Mouse (Mus musculus) hindbrain, postnatal 0 days (tissue): ENCODE results near the gene Poc1b. TPM values are rescaled to one million over a fixed set of nuclear protein-coding genes. Genes with fewer than 3 reads are reported as not detected.

Source experiments
- ATAC-seq: fragments of 200-750 bp; cut with Nextera tagmentation; 2 replicates; pipeline ENCODE4 v1.8.0; 2017; ENCODE audit warnings: mild to moderate bottlenecking, moderate TSS enrichment, moderate library complexity
- DNase-seq: peaks from one replicate; pipeline ENCODE4 v3.0.0-alpha.2; 2015; ENCODE audit warnings: low spot score
- H3K27ac ChIP-seq: fragments of 300-500 bp; sonication (generic); 2 replicates; pipeline ENCODE4 v1.5.1; 2014; ENCODE audit warnings: mild to moderate bottlenecking
- H3K27me3 ChIP-seq: fragments of 300-500 bp; sonication (generic); 2 replicates; pipeline ENCODE4 v1.6.1; 2014; ENCODE audit warnings: low read length, mixed read lengths; ENCODE audit not compliant: insufficient read depth
- H3K36me3 ChIP-seq: fragments of 300-500 bp; sonication (generic); 2 replicates; pipeline ENCODE4 v1.6.1; 2014; ENCODE audit warnings: low read length, mixed read lengths; ENCODE audit not compliant: insufficient read depth
- H3K4me1 ChIP-seq: fragments of 300-500 bp; sonication (generic); 2 replicates; pipeline ENCODE4 v1.6.1; 2014; ENCODE audit warnings: antibody characterized with exemption, low read length, mixed read lengths; ENCODE audit not compliant: insufficient read depth
- H3K4me2 ChIP-seq: fragments of 300-500 bp; sonication (generic); 2 replicates; pipeline ENCODE4 v1.6.1; 2014; ENCODE audit warnings: low read depth, mild to moderate bottlenecking, low read length, moderate library complexity, mixed read lengths
- H3K4me3 ChIP-seq: fragments of 300-500 bp; sonication (generic); 2 replicates; pipeline ENCODE4 v1.5.1; 2014; ENCODE audit warnings: low read length
- H3K9ac ChIP-seq: fragments of 300-500 bp; sonication (generic); replicated peaks from 2 replicates; pipeline ENCODE4 v1.6.1; 2014; ENCODE audit warnings: mild to moderate bottlenecking, low read length, moderate library complexity, mixed read lengths
- H3K9me3 ChIP-seq: fragments of 300-500 bp; sonication (generic); 2 replicates; pipeline ENCODE4 v1.6.1; 2016; ENCODE audit warnings: low read length, mixed read lengths
- CTCF ChIP-seq: IDR thresholded peaks from 2 replicates; pipeline ENCODE4 v1.5.1; 2016; ENCODE audit warnings: antibody characterized with exemption, control low read depth, low read depth
- WGBS: fragments of 180-500 bp; shearing (Covaris S2); extraction: QIAGEN DNeasy Blood & Tissue Kit; methylation state at CpG from one replicate; pipeline ENCODE4 v1.1.7; 2014; 5-methylcytosine and 5-hydroxymethylcytosine counted together
- polyA plus RNA-seq: library from polyadenylated mRNA; unstranded; fragments of >200 nt; fragmentation: Nextera tagmentation; extraction: Ambion mirVana; gene quantifications from 2 replicates; pipeline ENCODE4 v1.2.1, GENCODE M21; 2015
- total RNA-seq: library from RNA; depleted of rRNA; stranded (reverse); fragments of >200 nt; gene quantifications from 2 replicates; pipeline ENCODE4 v1.2.3, GENCODE M21; 2014; rRNA removed

Poc1b gene
- total RNA-seq (10.1 and 13.8 TPM in 2 replicates), polyA plus RNA-seq (9.7 and 11.0 TPM in 2 replicates)

DNA sequence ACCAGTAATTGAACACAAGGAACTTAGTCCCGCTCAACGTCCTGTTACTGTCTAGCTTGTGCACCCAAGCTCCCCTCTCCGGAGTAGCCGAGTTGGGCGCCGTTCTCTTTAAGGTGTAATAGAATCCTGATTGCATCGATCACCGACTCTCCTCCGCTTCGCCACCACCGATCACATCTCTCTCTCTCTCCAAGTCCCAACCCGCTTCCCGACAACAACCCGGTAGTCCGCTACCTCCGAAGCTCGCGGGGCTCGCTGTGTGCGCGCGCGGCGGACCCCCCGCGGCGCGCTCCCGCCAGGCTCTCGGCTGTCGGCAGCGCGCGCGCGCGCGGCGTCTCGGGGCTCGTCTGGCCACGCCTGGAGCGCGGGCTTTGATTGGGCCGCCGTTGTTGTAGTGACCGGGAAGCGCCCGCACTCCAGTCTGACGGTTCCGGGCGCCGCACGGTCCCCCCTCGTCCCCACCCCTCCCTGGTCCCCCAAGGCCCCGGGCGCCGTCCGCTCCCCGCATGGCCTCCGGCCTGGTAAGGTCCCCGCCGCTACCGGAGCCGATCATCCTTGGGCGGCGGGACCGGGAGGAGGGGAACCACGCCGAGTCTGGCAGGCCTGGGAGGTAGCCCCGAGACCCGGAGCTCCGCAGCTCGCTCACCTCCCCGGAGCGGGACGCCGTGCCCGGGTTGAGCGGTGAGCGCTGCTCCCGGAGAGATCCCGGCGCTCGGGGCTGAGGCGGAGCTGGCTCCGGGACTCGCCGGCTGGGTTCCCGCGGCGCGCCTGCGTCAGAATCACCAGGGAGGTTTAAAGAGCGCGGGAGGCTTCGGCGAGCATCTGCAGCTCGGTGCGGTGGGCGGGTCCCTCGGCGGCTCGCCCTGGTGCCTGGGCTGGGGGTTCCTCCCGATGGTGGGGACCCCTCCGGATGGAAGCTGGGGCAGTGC lies at the start of gene Poc1b:
TSS of gene Poc1b (plus strand) at position 334 of the 929 bp plus-strand sequence.
- peak within 1 kb of the TSS; percentile 92 for H3K9ac ChIP-seq
- no peak for TF ChIP-seq CTCF
- peak; percentile 96 for ATAC-seq
- peak; percentile 95 for DNase-seq
- peak within 1 kb of the TSS; percentile 90 for H3K27ac ChIP-seq
- H3K9me3 ChIP-seq: no peaks in the 10 kb centered on the region
- H3K27me3 ChIP-seq: no peaks in the 10 kb centered on the region
- H3K4me1 ChIP-seq: peaks cover 9% of the 10 kb centered on the region; the same call in 1 of the 2 replicates
- peak within 1 kb of the TSS; percentile 89 for H3K4me2 ChIP-seq
- H3K36me3 ChIP-seq: no peaks in the 10 kb centered on the region
- under 1% methylated on average over 99 of the region's 106 CpGs for WGBS
- peak within 1 kb of the TSS; percentile 99 for H3K4me3 ChIP-seq

DNA sequence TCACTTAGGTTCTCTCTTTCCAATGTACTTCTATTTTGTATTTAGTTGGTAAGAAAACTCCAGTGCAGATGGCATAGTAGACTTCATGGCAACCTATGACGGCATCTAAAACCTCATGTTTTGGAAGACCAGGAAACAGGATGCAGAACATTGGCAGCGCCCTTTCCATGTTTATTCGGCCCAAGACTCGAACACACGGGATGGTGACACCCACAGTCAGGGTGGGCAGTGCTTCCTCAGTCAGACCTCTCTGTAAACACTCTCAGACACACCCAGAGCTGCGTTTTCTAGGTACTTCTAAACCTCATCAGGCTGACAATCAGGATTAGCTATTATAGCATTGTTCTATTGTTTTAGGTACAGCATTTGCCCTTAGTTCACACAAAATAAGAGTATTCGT lies 46.2 kb upstream of the Poc1b start:
- DNase-seq (no peak), ATAC-seq (no peak)
- no peaks in the 10 kb centered on the region for H3K9me3 ChIP-seq
- H3K27me3 ChIP-seq: no peaks in the 10 kb centered on the region
- no peak overlapping the region for H3K27ac ChIP-seq
- H3K4me3 ChIP-seq: no peak overlapping the region
- TF ChIP-seq CTCF: no peak
- no peaks in the 10 kb centered on the region for H3K36me3 ChIP-seq
- 91% methylated on average over 7 of the region's 7 CpGs for WGBS
- no peak overlapping the region for H3K4me2 ChIP-seq
- no peaks in the 10 kb centered on the region for H3K4me1 ChIP-seq
- no peak overlapping the region for H3K9ac ChIP-seq

DNA sequence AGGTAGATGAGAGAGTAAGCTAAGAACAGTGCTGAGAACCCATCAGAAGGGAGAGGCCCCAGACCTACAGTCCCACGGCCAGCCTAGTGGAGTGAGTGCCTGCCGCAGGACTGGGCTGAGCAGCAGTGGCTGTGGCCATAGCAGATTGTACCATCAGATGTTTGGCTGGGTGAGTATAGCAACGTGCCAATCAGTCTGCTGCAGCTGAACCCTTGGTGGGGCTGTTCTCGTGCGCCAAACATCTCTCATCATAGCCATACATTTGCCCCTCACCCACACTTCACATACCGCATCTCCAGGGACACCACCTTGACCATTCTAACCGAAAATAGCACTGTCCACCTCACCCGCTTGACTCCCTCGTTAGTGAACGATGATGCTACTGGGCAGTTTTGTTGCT lies 45.4 kb upstream of the Poc1b start:
- no peaks in the 10 kb centered on the region for H3K9me3 ChIP-seq
- H3K27me3 ChIP-seq: no peaks in the 10 kb centered on the region
- H3K4me2 ChIP-seq: no peak overlapping the region
- H3K27ac ChIP-seq: no peak overlapping the region
- no peak overlapping the region for H3K9ac ChIP-seq
- ATAC-seq (no peak), DNase-seq (no peak)
- H3K4me1 ChIP-seq: no peaks in the 10 kb centered on the region
- H3K4me3 ChIP-seq: no peak overlapping the region
- WGBS: 87% methylated on average over 10 of the region's 10 CpGs
- no peaks in the 10 kb centered on the region for H3K36me3 ChIP-seq
- no peak for TF ChIP-seq CTCF

DNA sequence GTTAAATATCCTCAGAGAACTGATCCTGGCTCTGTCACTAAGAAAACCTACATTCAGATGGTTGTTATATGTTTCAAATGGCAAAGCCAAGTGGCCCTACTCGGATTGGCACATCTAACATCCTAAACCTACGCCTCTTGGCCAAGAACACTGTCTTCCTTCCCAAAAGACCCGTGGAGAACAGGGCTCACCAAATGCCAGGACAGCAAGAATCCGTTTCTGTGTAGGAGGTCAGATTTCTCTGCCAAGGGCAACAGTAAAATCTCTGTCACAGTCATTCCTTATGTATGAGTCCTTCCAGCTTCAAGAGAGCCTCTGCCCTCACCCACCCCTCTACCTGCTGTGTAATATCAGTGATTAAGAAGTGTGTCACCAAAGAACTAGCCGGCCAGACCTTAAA lies 44.3 kb upstream of the Poc1b start:
- H3K9ac ChIP-seq: no peak overlapping the region
- H3K27ac ChIP-seq: no peak overlapping the region
- H3K9me3 ChIP-seq: no peaks in the 10 kb centered on the region
- H3K4me1 ChIP-seq: no peaks in the 10 kb centered on the region
- no peaks in the 10 kb centered on the region for H3K27me3 ChIP-seq
- no peaks in the 10 kb centered on the region for H3K36me3 ChIP-seq
- 63% methylated on average over 5 of the region's 5 CpGs for WGBS
- H3K4me2 ChIP-seq: no peak overlapping the region
- H3K4me3 ChIP-seq: no peak overlapping the region
- no peak for ATAC-seq
- no peak for DNase-seq
- no peak for TF ChIP-seq CTCF

DNA sequence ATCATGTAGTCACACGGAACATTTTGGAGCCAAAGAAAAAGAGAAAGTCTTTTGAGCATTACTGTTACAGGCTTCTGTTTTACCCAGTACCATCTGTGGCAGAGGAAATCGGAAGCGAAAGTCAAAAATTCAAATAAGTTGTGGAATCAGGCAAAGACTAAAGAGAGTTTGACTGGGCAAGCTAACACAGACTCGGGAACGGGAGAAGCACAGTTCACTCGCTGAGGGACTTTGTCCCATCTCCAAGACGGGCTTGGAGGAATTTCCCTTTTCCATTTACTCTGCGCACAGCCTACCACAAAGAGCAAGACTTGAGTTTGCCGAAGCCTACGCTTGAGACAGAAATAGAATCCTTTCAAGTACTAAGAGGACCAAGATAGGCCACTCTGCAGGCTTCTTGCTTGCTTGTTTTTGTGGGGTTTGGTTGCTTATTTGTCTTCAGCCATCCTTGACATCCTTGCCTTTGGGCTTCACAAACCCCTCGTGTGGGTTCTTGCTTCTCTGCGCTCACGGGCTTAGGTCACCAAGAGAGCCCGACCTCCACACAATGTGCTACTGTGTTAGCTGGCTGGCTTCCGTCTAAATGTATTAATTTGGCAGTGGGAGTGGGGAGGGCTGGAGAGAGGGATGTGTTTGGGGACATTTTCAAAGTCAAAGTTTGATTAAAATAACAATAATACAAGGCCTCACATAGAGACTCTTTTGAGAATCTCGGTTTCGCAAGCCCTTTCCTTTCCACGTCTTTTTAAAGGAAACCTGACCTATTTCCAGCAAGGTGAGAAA lies 30.5 kb upstream of the Poc1b start:
- Histone ChIP-seq H3K27me3 (no peaks in the 10 kb centered on the region), H3K27ac (no peak overlapping the region), H3K4me2 (peak overlapping the region; percentile 8; the same call in 1 of the 2 replicates), H3K4me3 (no peak overlapping the region), H3K9me3 (no peaks in the 10 kb centered on the region), H3K4me1 (no peaks in the 10 kb centered on the region), H3K36me3 (no peaks in the 10 kb centered on the region), H3K9ac (no peak overlapping the region)
- DNase-seq (no peak), ATAC-seq (no peak)
- WGBS: 68% methylated on average over 18 of the region's 18 CpGs
- no peak for TF ChIP-seq CTCF

DNA sequence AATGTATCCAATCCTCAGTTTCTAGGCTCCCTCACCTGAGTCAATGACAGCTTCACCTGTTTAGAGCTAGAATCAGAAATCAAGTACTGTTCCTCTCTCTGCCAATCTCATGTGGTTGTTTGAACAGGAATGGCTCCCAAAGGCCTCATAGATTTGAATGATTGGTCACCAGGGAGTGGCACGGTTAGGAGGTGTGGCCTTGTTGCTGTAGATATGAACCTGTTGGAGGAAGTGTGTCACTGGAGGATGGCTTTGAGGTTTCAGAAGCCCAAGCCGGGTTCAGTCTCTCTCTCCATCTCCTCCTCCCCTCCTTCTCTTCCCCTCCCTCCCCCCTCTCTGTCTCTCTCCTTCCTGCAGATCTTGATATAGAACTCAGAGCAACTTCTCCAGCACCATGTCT lies 28.2 kb upstream of the Poc1b start:
- no peaks in the 10 kb centered on the region for H3K27me3 ChIP-seq
- DNase-seq (no peak), ATAC-seq (no peak)
- no peak for TF ChIP-seq CTCF
- no peak overlapping the region for H3K4me3 ChIP-seq
- H3K4me2 ChIP-seq: no peak overlapping the region
- 79% methylated on average over 2 of the region's 2 CpGs for WGBS
- no peaks in the 10 kb centered on the region for H3K9me3 ChIP-seq
- no peak overlapping the region for H3K27ac ChIP-seq
- H3K9ac ChIP-seq: no peak overlapping the region
- H3K4me1 ChIP-seq: no peaks in the 10 kb centered on the region
- no peaks in the 10 kb centered on the region for H3K36me3 ChIP-seq
